Mouse (Mus musculus) urinary bladder, postnatal 4 days (tissue): ENCODE results near the gene Syn3.

Experiments used
- DNase-seq, 2 experiments: peaks; one replicate each; pipeline ENCODE4 v3.0.0; 2021 to 2022; ENCODE audit warnings: low spot score in 2 of 2

Gene Syn3

GRCm38 (mm10) chr10:86369346-86369745 lies 129.3 kb downstream of the Syn3 start:
- no peak for DNase-seq

GRCm38 (mm10) chr10:86368811-86369210 lies 129.9 kb downstream of the Syn3 start:
- DNase-seq, result no peak

- no peak for DNase-seq
Observed at GRCm38 (mm10) chr10:86367346-86367745, 131.3 kb downstream of the Syn3 start.

GRCm38 (mm10) chr10:86365632-86366092 lies 133.0 kb downstream of the Syn3 start:
- DNase-seq, result peak in 1 of 2 experiments; percentile 63

- no peak for DNase-seq
Observed at GRCm38 (mm10) chr10:86363669-86364309, 134.9 kb downstream of the Syn3 start.

GRCm38 (mm10) chr10:86359699-86360098 lies 139.0 kb downstream of the Syn3 start:
- DNase-seq, result no peak

GRCm38 (mm10) chr10:86359208-86359607 lies 139.5 kb downstream of the Syn3 start:
- DNase-seq, result no peak

- DNase-seq, result no peak
Observed at GRCm38 (mm10) chr10:86358307-86358975, 140.3 kb downstream of the Syn3 start.

GRCm38 (mm10) chr10:86356819-86357563 lies 141.7 kb downstream of the Syn3 start:
- no peak for DNase-seq

- no peak for DNase-seq
Observed at GRCm38 (mm10) chr10:86352521-86352920, 146.2 kb downstream of the Syn3 start.

- no peak for DNase-seq
Observed at GRCm38 (mm10) chr10:86351287-86351686, 147.4 kb downstream of the Syn3 start.

- no peak for DNase-seq
Observed at GRCm38 (mm10) chr10:86346235-86346840, 152.4 kb downstream of the Syn3 start.

- DNase-seq, result no peak
Observed at GRCm38 (mm10) chr10:86345645-86346044, 153.1 kb downstream of the Syn3 start.

- no peak for DNase-seq
Observed at GRCm38 (mm10) chr10:86344654-86345053, 154.0 kb downstream of the Syn3 start.

- no peak for DNase-seq
Observed at GRCm38 (mm10) chr10:86343931-86344330, 154.8 kb downstream of the Syn3 start.

- DNase-seq, result no peak
Observed at GRCm38 (mm10) chr10:86343362-86343761, 155.3 kb downstream of the Syn3 start.

- DNase-seq, result no peak
Observed at GRCm38 (mm10) chr10:86342713-86343112, 156.0 kb downstream of the Syn3 start.

- DNase-seq, result no peak
Observed at GRCm38 (mm10) chr10:86342151-86342550, 156.5 kb downstream of the Syn3 start.

GRCm38 (mm10) chr10:86341589-86341988 lies 157.1 kb downstream of the Syn3 start:
- no peak for DNase-seq

- no peak for DNase-seq
Observed at GRCm38 (mm10) chr10:86340991-86341527, 157.6 kb downstream of the Syn3 start.

GRCm38 (mm10) chr10:86340421-86340820 lies 158.3 kb downstream of the Syn3 start:
- no peak for DNase-seq
